Mouse (Mus musculus): ENCODE measurements at regions not wholly inside any gene's neighbourhood (a gene's known extent, or its start where the extent isn't known, plus 50 kb on each side); places are given as distances from the start of the nearest gene placed in this dataset.
A peak's percentile ranks its signal among the peaks of the same experiment; 100 is the strongest.

GRCm38 (mm10) chr11:79762027-79762426, 171.0 kb downstream of the Rab11fip4 start:
- no peak for DNase-seq

- DNase-seq, result no peak
Observed at GRCm38 (mm10) chr11:79760533-79760932, 169.5 kb downstream of the Rab11fip4 start.

- no peak for DNase-seq
Observed at GRCm38 (mm10) chr11:79758281-79758680, 167.3 kb downstream of the Rab11fip4 start.

GRCm38 (mm10) chr11:79757513-79758071, 166.6 kb downstream of the Rab11fip4 start:
- DNase-seq, result peak; percentile 92

GRCm38 (mm10) chr11:79756305-79756846, 165.4 kb downstream of the Rab11fip4 start:
- no peak for DNase-seq

- no peak for DNase-seq
Observed at GRCm38 (mm10) chr11:79753491-79753890, 162.5 kb downstream of the Rab11fip4 start.

- no peak for DNase-seq
Observed at GRCm38 (mm10) chr11:79752717-79753480, 161.9 kb downstream of the Rab11fip4 start.

GRCm38 (mm10) chr11:79751751-79752716, 161.0 kb downstream of the Rab11fip4 start:
- DNase-seq, result no peak

GRCm38 (mm10) chr11:79750943-79751342, 159.9 kb downstream of the Rab11fip4 start:
- no peak for DNase-seq

- no peak for DNase-seq
Observed at GRCm38 (mm10) chr11:79749755-79750434, 158.9 kb downstream of the Rab11fip4 start.

- no peak for DNase-seq
Observed at GRCm38 (mm10) chr11:79749141-79749540, 158.1 kb downstream of the Rab11fip4 start.

- no peak for DNase-seq
Observed at GRCm38 (mm10) chr11:79748606-79749125, 157.7 kb downstream of the Rab11fip4 start.

- DNase-seq, result peak; percentile 63
Observed at GRCm38 (mm10) chr11:79747801-79748200, 156.8 kb downstream of the Rab11fip4 start.

Data from kidney, adult 9 months (tissue).